Mouse (Mus musculus) frontal cortex, adult (tissue): ENCODE results near the gene Rsrc2.
A peak's percentile ranks its signal among the peaks of the same experiment; 100 is the strongest.
"Not testable (repeated sequence)": the region's sequence is repeated elsewhere in the genome, so short reads cannot be mapped to it uniquely, and the experiment has no call there.

Source experiments
- ATAC-seq: cut with Nextera tagmentation; 2 replicates; pipeline ENCODE4 v1.9.2; 2017; ENCODE audit warnings: mild to moderate bottlenecking, moderate library complexity, mixed read lengths; ENCODE audit not compliant: low TSS enrichment

Gene Rsrc2

DNA sequence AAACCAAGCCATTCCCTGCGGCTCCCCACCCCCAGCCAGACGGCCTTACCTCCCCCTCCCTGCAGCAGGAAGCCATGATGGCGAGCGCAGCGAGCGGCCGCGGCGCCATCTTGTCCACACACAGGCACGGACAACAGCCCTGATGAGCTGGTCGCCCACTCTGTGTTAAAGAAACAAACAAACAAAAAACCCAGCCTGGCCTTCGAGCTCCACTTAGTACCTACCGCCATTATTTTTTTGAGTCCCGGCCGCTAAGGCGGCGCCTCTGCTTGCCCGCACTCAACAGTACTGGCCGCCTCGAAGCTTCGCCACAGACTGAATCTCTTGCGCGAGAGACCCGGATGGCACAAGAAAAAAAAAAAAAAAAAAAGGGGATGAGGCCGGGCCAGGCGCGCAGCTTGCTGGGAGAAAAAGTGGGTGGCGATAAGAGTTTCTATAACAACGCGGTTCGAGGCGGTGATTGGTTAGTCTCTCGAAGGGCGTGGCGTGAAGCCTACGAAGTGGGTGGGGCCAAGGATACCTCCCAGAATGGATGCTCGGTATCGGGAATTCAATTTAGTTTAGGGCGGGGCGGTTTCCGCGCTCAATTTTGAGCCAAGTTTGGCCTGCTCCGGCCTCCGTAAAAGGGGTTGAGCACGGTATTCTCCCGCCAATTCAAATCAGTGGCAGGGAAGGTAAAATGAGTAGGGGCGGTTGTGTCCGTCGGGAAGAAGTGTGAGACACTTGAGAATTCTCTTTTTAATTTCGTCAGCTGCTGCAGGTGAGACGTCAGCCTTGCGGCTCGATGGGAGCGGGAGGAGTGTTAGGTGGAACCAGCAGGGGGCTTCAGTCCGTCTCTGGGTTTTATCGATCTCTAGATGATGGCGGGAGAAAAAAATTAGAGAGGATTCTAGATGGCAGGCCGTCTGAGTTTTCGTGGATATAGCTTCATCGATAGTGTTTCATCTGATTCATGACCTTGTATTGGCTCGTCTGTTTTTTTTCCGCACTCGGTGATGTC, at the start of gene Rsrc2, which contains the start of gene Kntc1:
Gene Rsrc2, minus strand, starts transcription at position 350 of the 1,000 bp plus-strand sequence.
Gene Kntc1, plus strand, starts transcription at position 652 of the 1,000 bp plus-strand sequence.
- peak; percentile 99 for ATAC-seq

DNA sequence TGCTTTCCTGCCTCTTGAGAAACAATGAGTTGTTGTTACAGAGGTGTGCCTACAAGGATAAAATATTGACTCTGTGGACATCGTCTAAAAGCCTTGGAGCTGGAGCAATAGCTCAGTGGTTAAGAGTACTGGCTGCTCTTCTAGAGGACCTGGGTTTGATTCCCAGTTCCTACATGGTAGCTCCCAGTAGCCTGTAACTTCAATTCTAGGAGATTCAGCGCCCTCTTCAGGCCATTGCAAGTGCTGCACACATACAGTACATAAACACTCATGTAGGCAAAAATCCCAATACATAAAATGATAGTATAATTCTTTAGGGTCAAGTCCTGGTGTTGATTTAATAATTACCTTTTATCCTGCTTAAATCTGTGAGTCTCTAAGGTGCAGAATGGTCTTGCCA, 43.9 kb upstream of the Rsrc2 start:
- no peak for ATAC-seq

DNA sequence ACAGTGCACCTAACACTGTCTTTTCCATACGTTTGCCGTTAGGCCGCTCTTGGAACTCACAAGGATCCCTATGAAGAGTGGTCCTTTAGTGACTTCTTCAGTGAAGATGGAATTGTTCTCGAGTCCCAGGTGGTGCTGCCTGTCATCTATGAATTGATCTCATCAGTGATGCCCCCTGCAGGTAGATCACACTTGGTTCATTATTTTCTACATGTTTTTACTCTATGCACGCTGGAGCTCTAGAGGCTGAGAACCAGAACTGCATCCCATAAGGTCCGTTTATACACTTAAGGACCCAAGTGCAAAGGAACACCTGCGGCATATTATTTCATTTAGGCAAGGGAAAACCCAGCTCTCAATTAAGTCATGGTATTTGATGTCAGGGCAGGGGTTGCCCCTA, 39.8 kb upstream of the Rsrc2 start:
- ATAC-seq, result no peak

DNA sequence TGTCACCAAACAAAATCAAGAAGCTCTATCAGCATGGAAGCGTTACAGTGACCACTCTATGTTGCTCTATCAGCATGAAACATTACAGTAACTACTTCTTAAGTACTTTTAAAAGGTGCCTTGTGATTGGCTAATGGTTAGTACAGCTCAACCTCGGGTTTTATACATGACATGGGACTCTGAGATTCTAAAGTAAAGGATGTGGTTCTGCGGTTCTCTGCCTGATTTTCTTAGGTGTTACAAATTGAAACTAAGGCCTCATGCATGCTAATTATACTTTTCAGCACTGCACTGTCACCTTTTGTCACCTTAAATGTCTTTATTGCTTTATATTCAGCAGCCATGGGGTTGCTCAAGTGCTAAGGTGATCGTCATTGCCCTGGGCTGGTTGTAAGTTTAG, 32.6 kb upstream of the Rsrc2 start:
- no peak for ATAC-seq

DNA sequence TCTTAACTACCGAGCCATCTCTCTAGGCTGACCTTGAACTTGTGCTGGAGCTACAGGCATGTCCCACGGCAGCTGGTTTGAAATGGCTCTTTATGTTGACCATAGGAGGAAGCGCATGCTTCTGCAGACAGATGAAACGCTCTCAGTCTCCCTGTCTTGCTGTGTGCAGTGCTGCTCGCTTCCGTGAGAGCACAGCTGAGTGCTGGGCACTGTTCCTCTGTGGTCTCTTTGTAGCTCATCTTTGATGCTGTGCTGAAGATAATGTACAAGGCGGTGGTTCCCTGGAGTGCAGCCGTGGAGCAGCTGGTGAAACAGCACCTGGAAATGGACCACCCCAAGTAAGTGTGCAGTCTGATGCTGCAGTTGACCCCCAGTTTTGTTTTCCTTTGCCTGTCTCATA, 31.5 kb upstream of the Rsrc2 start:
- no peak for ATAC-seq

DNA sequence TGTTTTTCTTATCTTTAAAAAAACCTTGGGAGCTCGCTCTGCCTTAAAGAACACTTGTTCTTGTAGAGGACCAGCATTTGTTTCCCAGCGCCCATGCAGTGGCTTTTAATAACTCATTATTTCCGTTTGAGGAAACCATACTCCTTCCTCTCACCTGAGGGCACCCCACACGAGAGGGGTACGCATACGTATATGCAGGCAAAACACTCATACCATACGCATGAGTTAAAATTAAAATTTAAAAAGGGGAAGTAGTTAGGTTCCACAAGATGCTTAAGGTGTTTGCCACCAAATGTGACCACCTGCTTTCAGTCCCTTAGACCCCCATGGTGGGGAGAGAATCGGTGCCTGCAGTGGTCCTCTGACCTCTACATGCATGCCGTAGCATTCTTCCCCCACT, 24.2 kb upstream of the Rsrc2 start:
- ATAC-seq, result no peak

DNA sequence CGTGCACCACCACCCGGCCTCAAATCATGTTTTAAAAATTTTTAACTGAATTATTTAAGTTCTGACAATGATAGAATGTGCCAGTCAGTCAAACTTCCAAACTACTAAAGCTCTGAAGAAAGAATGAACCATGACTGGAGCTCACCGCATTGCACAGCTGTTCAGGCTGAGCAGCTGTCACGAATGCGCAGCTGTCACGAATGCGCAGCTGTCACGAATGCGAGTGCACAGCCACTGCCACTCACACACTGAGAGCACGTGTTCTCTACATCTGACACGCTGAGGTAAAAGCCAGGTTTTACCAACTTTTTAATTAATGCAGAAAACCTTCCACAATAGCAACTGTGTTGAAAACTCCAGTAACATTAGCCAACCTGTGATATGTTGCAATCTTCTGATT, 17.2 kb upstream of the Rsrc2 start:
- ATAC-seq, result not testable (repeated sequence)

DNA sequence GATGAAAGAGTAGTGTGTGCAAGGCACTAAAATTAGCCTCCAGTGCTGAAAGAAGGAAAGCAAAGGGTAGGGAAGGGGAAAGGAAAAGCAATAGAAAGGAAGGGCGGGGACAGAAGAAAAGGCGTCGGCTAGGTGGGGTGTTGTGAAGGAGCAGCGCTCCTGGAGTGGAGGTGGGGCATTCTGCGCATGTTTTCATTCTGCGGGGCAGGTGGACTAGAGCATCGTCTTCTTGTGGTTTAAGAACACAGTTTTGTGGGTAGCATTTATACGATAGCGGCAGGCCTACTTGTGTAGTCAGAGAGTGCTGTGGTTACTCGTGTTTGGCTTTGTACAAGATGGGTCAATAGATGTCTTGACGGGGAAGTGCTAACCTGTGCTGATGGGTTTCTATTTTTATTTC, 16.3 kb upstream of the Rsrc2 start:
- no peak for ATAC-seq

DNA sequence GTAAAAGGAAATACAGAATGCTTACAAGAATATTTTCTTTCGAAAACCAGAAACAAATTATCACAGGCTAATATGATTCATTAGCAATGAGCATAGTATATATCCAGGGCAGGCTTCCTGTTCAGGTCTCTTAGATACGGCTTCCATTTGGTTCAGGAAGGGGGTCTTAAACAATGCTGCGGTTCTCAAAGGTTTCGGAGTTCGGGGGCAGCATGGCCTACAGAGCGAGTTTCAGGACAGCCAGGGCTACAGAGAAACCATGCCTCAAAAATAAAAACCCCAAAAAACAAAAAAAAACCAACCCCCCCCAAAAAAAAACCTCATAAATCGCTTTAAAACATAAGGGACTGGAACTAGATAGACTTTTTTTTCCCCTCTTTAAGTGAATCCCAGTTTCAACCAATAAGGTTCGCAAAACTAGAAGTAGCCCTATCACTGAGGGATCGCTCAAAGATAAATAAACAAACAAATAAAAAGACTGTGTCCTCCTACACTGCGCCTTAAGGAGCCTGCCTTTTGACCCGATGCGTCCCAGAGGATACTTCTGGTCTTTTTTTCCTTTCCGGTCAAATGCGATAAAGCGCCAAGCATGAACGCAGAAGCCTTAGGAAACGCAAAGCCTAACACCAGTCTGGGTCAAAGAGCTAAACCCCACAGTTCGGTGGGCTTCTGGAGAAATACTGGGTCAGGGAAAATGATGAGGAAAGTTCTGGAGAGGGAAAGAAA, 712 bp downstream of the Rsrc2 start:
- ATAC-seq, result no peak

DNA sequence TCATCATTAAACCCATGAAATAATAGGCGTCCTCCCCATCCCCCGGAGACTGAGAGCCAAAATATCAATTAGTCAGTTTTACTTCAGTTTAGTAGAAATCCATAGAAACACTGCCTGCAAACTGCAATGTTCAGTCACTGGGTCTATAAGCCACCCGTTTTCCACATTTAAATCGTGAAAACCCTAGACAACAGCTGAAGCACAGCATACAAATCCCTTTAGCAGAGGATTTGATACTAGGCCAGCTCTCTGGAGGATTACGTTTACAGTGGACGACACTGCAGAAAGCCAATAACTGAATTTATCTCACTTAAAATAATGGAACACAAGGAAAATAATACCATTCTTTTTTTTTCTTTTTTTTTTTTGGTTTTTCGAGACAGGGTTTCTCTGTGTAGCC, 1.6 kb downstream of the Rsrc2 start:
- ATAC-seq, result no peak

DNA sequence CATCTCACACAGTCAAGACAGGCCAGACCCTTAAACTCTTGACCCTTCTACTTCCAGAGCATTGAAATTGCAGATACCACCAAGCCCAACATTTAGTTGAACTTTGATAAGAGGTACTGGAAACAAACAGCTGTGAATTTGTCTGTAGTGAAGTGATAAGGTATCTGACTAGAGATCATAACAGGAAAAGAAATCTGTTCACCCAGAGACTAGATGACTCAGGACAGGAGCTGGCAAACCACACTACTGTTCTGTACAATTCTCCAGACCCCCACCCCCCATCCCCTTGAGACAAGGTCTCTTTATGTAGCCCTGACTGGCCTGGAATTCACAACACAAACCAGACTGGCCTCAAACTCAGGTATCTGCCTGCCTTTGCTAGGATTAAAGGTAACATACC, 3.0 kb downstream of the Rsrc2 start:
- ATAC-seq, result no peak

DNA sequence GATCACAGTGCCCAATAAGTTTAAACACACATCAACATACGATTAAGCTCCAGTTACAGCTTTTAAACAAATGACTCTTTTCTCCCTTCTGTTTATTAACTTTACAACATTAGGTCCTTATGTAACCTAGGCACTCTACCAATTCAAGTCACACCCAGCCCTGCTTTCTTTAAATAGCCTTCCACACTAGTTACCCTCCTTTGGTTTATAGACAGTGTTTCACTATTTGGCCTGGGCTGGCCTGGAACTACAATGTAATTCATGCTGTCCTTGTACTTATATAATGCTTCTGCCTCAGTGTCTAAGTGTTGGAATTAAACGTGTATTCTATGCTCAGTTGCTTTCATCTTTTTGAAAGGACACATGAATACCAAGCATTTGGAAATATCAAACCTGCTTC, 4.9 kb downstream of the Rsrc2 start:
- no peak for ATAC-seq

DNA sequence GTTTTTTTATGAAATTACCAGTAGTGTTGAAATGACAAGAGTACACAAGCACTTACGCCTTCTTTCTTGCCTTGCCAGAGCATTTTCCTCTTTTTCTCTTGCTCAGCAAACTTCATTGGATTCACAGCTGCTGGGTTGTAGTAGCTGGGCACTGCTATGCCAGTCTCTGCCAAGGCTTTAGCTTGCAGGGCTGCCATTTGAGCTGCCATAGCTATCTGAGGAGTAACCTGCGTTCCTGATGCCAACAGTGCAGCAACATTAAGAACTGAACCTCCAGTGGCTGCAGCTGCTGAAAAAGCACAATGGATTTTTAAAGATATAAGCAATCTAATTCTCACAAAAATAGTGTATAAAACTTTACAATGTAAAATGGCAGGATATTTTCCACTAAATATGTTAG, 18.2 kb downstream of the Rsrc2 start:
- no peak for ATAC-seq

DNA sequence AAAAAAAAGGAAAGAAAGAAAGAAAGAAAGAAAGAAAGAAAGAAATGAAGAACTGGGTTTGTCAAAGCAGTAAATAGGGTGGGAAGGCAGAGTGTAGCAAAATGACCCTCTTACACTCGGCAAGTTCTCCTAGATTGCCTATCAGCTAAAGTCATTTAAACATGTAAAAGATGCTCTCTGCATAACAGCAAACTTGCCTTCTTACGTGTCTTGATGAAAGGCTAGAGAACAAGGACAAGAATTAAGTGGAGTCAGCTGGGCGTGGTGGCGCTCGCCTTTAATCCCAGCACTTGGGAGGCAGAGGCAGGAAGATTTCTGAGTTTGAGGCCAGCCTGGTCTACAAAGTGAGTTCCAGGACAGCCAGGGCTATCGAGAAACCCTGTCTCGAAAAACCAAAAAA, 25.4 kb downstream of the Rsrc2 start:
- ATAC-seq, result not testable (repeated sequence)

DNA sequence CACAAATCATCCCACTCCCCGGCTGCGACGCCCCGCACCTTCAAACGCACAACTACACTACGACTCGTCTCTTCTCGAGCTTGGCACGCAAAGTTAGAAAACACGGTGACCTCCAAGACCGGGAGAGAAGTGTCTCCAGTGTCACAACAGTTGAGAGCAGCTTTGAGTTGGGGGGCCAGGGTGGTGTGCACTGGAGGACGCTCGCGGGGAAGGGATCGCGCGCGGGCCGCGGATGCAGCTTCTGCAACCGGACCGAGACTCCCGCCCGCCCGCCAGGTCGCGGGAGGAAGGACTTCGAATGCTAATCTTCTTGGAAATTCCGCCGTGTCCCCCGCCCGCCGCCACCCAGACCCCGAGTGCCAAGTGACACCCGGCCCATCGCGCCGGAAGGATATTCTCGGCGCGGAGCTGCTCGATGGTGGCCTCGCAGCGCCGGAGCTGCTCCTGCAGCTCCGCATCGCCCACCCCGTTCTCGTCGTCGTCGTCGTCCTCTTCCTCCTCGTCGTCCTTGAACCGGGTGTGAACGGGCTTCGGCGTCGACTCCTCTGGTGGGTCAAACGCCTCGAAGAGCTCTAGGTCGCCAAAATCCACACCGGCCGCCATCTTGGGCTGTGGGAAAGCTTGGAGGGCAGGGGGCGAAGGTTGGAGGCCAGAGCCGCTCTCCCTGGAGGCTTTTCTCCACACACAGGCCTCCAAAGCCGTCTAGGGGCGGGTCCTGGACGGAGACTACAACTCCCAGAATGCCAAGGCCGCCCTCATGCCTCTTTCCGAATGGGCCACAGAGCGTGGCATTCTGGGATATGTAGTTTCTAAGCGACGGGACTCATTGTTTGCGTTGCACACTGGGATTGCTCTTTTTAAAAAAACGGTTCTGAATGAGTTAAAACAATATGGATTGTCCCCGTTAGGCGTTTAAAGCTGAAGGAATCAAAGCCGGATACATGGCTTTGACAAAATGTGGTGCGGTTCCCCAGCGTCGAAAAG, 28.6 kb downstream of the Rsrc2 start, which contains the start of gene Zcchc8:
Gene Zcchc8, minus strand, starts transcription at position 773 of the 984 bp plus-strand sequence.
- peak; percentile 100 for ATAC-seq

DNA sequence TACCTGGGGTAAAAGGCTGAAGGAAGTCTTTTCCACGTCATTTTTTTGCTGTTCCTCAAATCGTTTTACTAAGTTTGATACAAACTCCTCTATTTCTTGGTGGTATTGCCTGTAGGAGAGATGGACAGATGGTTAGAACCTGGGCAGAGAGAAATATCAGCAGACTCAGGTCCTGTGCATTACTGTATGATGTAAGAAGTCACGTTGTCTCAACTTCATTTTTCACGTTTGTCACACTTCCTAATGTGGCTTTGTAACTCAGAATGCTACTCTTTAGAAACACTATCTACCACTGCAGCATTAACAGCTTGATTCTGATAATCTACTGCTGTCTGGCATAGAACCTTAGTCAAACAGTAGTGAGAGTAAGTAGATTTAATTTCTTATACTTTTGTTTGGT, 34.6 kb downstream of the Rsrc2 start:
- ATAC-seq, result no peak

DNA sequence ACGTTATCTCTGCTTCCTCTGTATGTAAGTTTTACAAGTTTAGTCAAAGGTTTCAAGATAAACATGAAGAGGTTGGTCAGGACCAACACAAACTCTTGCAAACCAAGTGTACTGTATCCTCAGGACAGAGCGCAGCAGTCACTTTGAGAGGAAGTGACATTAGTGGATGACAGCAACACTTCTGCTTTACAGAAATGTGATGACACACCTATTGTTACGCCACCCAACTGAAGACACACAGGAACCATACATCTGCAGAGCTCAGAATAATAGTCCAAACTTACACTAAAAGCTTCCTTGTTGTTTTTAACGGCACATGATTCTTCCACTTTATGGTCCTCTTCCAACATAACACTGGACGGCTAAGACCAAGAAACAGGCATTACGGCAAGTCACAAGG, 35.4 kb downstream of the Rsrc2 start:
- no peak for ATAC-seq

DNA sequence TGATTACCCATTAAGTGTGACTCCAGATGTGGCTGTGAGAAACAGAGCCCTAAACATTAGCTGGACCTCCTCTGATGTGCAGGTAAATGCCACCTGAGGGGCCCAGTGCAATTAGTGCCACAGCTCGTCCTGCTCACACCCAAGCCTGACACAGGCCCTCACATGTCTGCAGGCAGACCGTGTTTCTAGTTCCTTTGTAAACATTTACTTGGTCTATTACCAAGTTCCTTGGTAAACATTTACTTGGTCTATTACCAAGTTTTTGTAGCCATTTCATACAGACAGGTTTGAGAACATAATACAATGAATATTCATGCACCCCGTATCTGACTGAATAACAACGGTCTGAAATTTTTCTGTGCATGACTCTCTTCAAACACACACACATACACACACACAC, 39.6 kb downstream of the Rsrc2 start:
- ATAC-seq, result no peak

DNA sequence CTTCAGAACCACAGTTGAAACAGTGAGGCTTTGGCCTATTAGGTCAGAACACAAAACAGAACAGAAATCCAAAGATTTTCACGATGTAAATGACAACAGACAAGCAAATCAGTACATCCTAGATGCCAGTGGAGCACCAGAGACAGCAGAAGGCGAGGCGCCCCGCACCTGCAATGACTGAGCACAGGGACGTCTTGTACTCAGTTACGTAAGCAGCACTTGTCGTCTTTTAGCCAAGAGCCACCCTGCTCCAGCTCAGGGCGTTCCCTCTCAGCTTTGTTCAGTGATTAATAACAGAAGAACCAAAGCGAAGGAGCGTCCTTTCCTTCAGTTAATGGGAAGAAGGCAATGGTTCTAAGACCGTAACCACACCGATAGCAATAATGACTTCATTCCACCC, 40.6 kb downstream of the Rsrc2 start:
- no peak for ATAC-seq

DNA sequence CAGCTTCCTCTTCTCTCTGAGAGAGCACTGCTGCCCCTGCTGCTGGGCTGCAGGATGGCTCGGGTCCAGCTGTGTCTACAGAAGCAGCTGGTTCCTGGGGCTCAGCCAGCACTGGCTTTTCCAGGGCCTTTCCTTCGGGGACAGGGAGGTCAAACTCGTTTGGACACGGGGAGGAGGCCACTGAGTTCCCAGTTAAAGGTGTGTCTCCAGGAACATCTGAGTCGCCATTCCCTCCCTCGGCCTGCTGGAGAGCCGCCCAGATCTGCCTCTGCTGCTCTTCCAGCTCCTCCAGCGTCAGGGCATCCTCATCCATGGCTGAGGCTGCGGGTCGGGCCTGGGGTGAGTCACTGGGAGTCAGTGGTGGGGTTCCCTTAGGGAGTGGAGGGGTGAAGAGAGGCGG, 48.6 kb downstream of the Rsrc2 start:
- peak; percentile 62; the same call in 1 of the 2 replicates for ATAC-seq

DNA sequence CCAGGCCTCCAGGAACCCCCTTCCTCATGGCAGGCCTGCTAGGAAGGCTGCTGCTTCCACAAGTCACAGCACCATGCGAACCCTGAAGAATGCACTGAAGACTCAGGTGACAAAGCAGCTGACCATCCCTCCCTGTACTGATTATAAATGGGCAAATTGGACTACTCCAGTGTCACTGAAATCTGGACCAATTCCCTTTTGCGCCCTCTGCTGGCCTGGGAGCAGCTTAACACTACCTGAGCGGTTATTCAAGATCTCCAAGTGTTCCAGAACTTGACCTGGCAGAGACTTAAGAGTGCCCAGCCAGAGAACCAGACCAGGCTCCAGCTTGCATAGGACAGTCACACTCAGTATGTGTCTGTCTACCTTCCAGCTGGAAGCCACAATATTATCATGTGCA, 50.0 kb downstream of the Rsrc2 start:
- ATAC-seq, result peak; percentile 41; the same call in 1 of the 2 replicates

DNA sequence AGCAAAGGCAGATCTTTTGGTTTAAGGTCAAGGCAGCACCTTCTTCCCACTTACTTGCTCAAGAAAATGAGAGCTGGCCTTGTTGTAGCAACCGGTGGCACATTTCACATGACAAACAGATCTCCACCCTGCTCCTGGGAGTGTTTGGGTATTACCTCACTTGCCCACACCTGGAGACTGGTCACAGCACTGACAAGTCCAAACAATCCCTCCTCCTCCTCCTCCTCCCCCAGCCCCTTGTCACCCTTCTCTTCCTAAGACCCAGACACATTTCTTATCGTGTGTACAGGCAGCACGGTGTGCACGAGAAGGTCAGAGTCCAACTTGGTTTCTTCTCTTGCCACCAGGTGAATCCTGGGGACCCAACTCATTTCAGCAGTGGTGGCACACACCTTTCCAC, 52.3 kb downstream of the Rsrc2 start:
- ATAC-seq, result no peak
